Mouse (Mus musculus): ENCODE measurements at regions not wholly inside any gene's neighbourhood (a gene's known extent, or its start where the extent isn't known, plus 50 kb on each side); places are given as distances from the start of the nearest gene placed in this dataset.

- TF ChIP-seq EP300 (IDR thresholded peaks at IDR 0.05; ENCODE audit: low read depth) (no peak), CTCF (IDR thresholded peaks at IDR 0.05; ENCODE audit: low read depth) (no peak)
Observed at GRCm38 (mm10) chr7:83235659-83236058, 349.1 kb upstream of the Tmc3 start.
